In genomic region chr5:66070350-66070749, GRCm38 (mm10) we compare ENCODE assay signal across 8 mouse cellular contexts.
DNase-seq lines count a peak whose midpoint lies in the region; ATAC-seq and TF ChIP-seq lines count a peak whose summit lies in the region.

No protein-coding gene starts in this region.

- H3K4me3 ChIP-seq in heart, embryonic 10.5 days, result peak overlapping the region; percentile 63
- H3K4me3 ChIP-seq in lung, embryonic 14.5 days (ENCODE audit: low read depth, low read length), result no peak overlapping the region
- H3K4me3 ChIP-seq in embryonic facial prominence, embryonic 13.5 days, result no peak overlapping the region
- H3K4me3 ChIP-seq in liver, postnatal 0 days (ENCODE audit: low read depth, low read length), result no peak overlapping the region

- peak overlapping the region; percentile 84 for H3K4me2 ChIP-seq in lung, embryonic 14.5 days
- H3K4me2 ChIP-seq in embryonic facial prominence, embryonic 13.5 days, result peak overlapping the region; percentile 88
- H3K4me2 ChIP-seq in liver, postnatal 0 days (ENCODE audit: low read depth, low read length), result peak overlapping the region; percentile 72; the same call in 1 of the 2 replicates

- no peaks in the 10 kb centered on the region for H3K27me3 ChIP-seq in heart, embryonic 10.5 days (ENCODE audit: insufficient read depth, poor library complexity, severe bottlenecking)
- no peaks in the 10 kb centered on the region for H3K27me3 ChIP-seq in lung, embryonic 14.5 days (ENCODE audit: insufficient read depth, low read length)
- peaks cover 3% of the 10 kb centered on the region; the same call in 1 of the 2 replicates for H3K27me3 ChIP-seq in embryonic facial prominence, embryonic 13.5 days
- no peaks in the 10 kb centered on the region for H3K27me3 ChIP-seq in liver, postnatal 0 days (ENCODE audit: insufficient read depth, low read length)

- no peaks in the 10 kb centered on the region for H3K36me3 ChIP-seq in heart, embryonic 10.5 days
- no peaks in the 10 kb centered on the region for H3K36me3 ChIP-seq in lung, embryonic 14.5 days (ENCODE audit: insufficient read depth)
- H3K36me3 ChIP-seq in embryonic facial prominence, embryonic 13.5 days, result no peaks in the 10 kb centered on the region
- H3K36me3 ChIP-seq in liver, postnatal 0 days (replicated peaks; ENCODE audit: insufficient read depth, low read length), result no peaks in the 10 kb centered on the region; the same call in 1 of the 2 replicates

- 54% methylated on average over 2 of the region's 2 CpGs for WGBS in heart, embryonic 10.5 days
- 44% methylated on average over 2 of the region's 2 CpGs for whole genome bisulfite sequencing in lung, embryonic 14.5 days
- 54% methylated on average over 2 of the region's 2 CpGs for WGBS in embryonic facial prominence, embryonic 13.5 days
- 47% methylated on average over 2 of the region's 2 CpGs for WGBS in liver, postnatal 0 days (ENCODE audit: insufficient replicate concordance)

- H3K27ac ChIP-seq in heart, embryonic 10.5 days, result no peak overlapping the region
- H3K27ac ChIP-seq in lung, embryonic 14.5 days (ENCODE audit: low read depth), result no peak overlapping the region
- H3K27ac ChIP-seq in embryonic facial prominence, embryonic 13.5 days, result no peak overlapping the region
- no peak overlapping the region for H3K27ac ChIP-seq in liver, postnatal 0 days (ENCODE audit: low read depth)

- peaks cover 19% of the 10 kb centered on the region for H3K4me1 ChIP-seq in heart, embryonic 10.5 days
- peaks cover 8% of the 10 kb centered on the region; the same call in 1 of the 2 replicates for H3K4me1 ChIP-seq in lung, embryonic 14.5 days (ENCODE audit: insufficient read depth)
- peaks cover 10% of the 10 kb centered on the region; the same call in 1 of the 2 replicates for H3K4me1 ChIP-seq in embryonic facial prominence, embryonic 13.5 days
- H3K4me1 ChIP-seq in liver, postnatal 0 days (ENCODE audit: insufficient read depth), result peaks cover 34% of the 10 kb centered on the region

- DNase-seq in heart, embryonic 10.5 days (ENCODE audit: low spot score), result no peak
- no peak for DNase-seq in heart, postnatal 4 days
- DNase-seq in lung, embryonic 14.5 days, result no peak
- no peak for DNase-seq in lung, postnatal 10 days
- no peak for DNase-seq in liver, postnatal 0 days
- no peak for DNase-seq in retina, postnatal 1 day
- no peak for DNase-seq in thymus, postnatal 14 days

- TF ChIP-seq CTCF in lung, embryonic 14.5 days (IDR thresholded peaks at IDR 0.05; ENCODE audit: low read depth), result no peak
- no peak for TF ChIP-seq CTCF in liver, postnatal 0 days (IDR thresholded peaks at IDR 0.05; ENCODE audit: low read depth)

- no peaks in the 10 kb centered on the region for H3K9me3 ChIP-seq in heart, embryonic 10.5 days
- no peaks in the 10 kb centered on the region for H3K9me3 ChIP-seq in lung, embryonic 14.5 days (ENCODE audit: low read depth, low read length)
- H3K9me3 ChIP-seq in embryonic facial prominence, embryonic 13.5 days, result no peaks in the 10 kb centered on the region
- no peaks in the 10 kb centered on the region for H3K9me3 ChIP-seq in liver, postnatal 0 days (ENCODE audit: low read length)

- no peak for ATAC-seq in lung, embryonic 14.5 days (ENCODE audit: insufficient read depth)
- ATAC-seq in embryonic facial prominence, embryonic 13.5 days (ENCODE audit: insufficient number of reproducible peaks, insufficient read depth, low FRiP score, low TSS enrichment, low read depth), result no peak
- no peak for ATAC-seq in liver, postnatal 0 days

- no peak for TF ChIP-seq EP300 in liver, postnatal 0 days (IDR thresholded peaks at IDR 0.05; ENCODE audit: low read depth)

- H3K9ac ChIP-seq in lung, embryonic 14.5 days, result no peak overlapping the region
- no peak overlapping the region for H3K9ac ChIP-seq in embryonic facial prominence, embryonic 13.5 days
- no peak overlapping the region for H3K9ac ChIP-seq in liver, postnatal 0 days (replicated peaks)
